Mouse (Mus musculus) midbrain, embryonic 16.5 days (tissue): ENCODE results near the gene Phf23. TPM values are rescaled to one million over a fixed set of nuclear protein-coding genes. Genes with fewer than 3 reads are reported as not detected.
"Not testable (repeated sequence)": the region's sequence is repeated elsewhere in the genome, so short reads cannot be mapped to it uniquely, and the experiment has no call there.

Source experiments
- ATAC-seq: fragments of 200-750 bp; cut with Nextera tagmentation; 2 replicates; pipeline ENCODE4 v1.8.0; 2017; ENCODE audit warnings: moderate TSS enrichment
- H3K27ac ChIP-seq: fragments of 300-500 bp; sonication (generic); 2 replicates; pipeline ENCODE4 v1.5.1; 2014; ENCODE audit warnings: mild to moderate bottlenecking, low read length, mixed read lengths
- H3K27me3 ChIP-seq: fragments of 300-500 bp; sonication (generic); 2 replicates; pipeline ENCODE4 v1.6.1; 2014; ENCODE audit warnings: low read depth, low read length, mixed read lengths; ENCODE audit not compliant: control insufficient read depth, insufficient read depth
- H3K36me3 ChIP-seq: fragments of 300-500 bp; sonication (generic); 2 replicates; pipeline ENCODE4 v1.6.1; 2014; ENCODE audit warnings: mild to moderate bottlenecking, low read length, moderate library complexity, mixed read lengths; ENCODE audit not compliant: control insufficient read depth, insufficient read depth
- H3K4me1 ChIP-seq: fragments of 300-500 bp; sonication (generic); 2 replicates; pipeline ENCODE4 v1.6.1; 2014; ENCODE audit warnings: mild to moderate bottlenecking, low read length, mixed read lengths; ENCODE audit not compliant: control insufficient read depth, insufficient read depth
- H3K4me2 ChIP-seq: fragments of 300-500 bp; sonication (generic); 2 replicates; pipeline ENCODE4 v1.6.1; 2014; ENCODE audit warnings: mild to moderate bottlenecking, low read length, mixed read lengths
- H3K4me3 ChIP-seq: fragments of 300-500 bp; sonication (generic); 2 replicates; pipeline ENCODE4 v1.5.1; 2014; ENCODE audit warnings: low read depth, mild to moderate bottlenecking, low read length, moderate library complexity, mixed read lengths
- H3K9ac ChIP-seq: fragments of 300-500 bp; sonication (generic); 2 replicates; pipeline ENCODE4 v1.6.1; 2014; ENCODE audit warnings: low read depth, low read length, mixed read lengths
- H3K9me3 ChIP-seq: fragments of 300-500 bp; sonication (generic); replicated peaks from 2 replicates; pipeline ENCODE4 v1.6.1; 2014; ENCODE audit warnings: mild to moderate bottlenecking, low read length, mixed read lengths; ENCODE audit not compliant: control insufficient read depth, poor library complexity, severe bottlenecking
- WGBS: fragments of 180-500 bp; shearing (Covaris S2); extraction: QIAGEN DNeasy Blood & Tissue Kit; methylation state at CpG from one replicate; pipeline ENCODE4 v1.1.7; 2014; 5-methylcytosine and 5-hydroxymethylcytosine counted together
- polyA plus RNA-seq: library from polyadenylated mRNA; unstranded; fragments of >200 nt; fragmentation: Nextera tagmentation; extraction: Ambion mirVana; gene quantifications from 2 replicates; pipeline ENCODE4 v1.2.1, GENCODE M21; 2015

The Phf23 gene
- polyA plus RNA-seq, 1 experiment from 2014 or later: 51.2 TPM

DNA sequence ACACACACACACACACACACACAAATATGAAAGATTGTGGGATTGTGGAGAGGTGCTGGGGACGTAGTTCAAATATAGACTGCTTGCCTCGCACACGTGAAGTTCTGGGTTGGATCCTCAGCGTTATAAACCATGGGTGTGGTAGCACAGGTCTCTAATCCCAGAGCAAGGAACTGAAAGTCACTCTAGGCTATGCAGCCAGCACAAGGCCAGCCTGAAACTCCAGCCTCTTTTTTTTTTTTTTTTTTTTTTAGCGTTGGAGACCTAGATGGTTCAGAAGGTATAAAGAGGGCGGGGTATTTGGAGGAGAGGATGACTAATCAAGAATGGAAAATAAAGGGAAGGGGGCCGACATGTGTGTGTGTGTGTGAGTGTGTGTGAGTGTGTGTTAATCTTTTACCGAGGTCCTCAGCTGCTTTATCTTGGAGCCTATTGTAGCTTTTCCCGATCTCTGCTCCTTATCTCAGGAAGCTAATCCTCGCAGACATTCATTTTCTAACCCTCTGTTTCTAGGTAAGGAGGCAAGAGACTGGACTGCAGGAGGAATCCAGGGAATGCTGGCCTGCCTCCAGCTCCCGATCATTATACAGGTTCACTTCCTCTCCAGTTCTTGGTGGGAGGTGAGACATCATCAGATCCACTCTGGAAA is 42.2 kb upstream of the Phf23 start:
- 67% methylated on average over 11 of the region's 11 CpGs for WGBS

DNA sequence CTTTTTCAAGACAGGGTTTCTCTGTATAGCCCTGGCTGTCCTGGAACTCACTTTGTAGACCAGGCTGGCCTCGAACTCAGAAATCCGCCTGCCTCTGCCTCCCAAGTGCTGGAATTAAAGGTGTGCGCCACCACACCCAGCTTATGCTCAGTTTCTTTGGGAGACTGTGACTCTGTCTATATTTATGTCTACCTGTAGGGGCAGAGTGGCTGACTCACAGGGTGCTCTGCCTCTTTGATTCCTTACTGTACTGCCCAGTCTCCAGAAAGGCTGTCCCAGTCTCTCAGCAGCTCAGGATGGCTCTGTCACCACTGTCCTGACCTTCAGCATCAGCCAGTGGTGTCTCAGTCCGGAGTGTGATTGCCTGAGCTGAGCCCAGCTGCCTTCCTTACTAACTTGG is 40.0 kb upstream of the Phf23 start:
- not testable (repeated sequence) for H3K4me3 ChIP-seq, H3K27ac ChIP-seq, H3K4me2 ChIP-seq, ATAC-seq, H3K27me3 ChIP-seq, H3K9me3 ChIP-seq, H3K4me1 ChIP-seq, H3K9ac ChIP-seq, H3K36me3 ChIP-seq
- 68% methylated on average over 4 of the region's 4 CpGs for WGBS

More for the DNA sequence above, 42.2 kb upstream of the Phf23 start:
- no peak overlapping the region for H3K9ac ChIP-seq
- H3K4me2 ChIP-seq: no peak overlapping the region
- no peak for ATAC-seq
- H3K4me1 ChIP-seq: no peaks in the 10 kb centered on the region
- peaks cover 6% of the 10 kb centered on the region for H3K27me3 ChIP-seq
- no peak overlapping the region for H3K27ac ChIP-seq
- no peak overlapping the region for H3K4me3 ChIP-seq
- no peaks in the 10 kb centered on the region for H3K36me3 ChIP-seq
- H3K9me3 ChIP-seq: no peaks in the 10 kb centered on the region

DNA sequence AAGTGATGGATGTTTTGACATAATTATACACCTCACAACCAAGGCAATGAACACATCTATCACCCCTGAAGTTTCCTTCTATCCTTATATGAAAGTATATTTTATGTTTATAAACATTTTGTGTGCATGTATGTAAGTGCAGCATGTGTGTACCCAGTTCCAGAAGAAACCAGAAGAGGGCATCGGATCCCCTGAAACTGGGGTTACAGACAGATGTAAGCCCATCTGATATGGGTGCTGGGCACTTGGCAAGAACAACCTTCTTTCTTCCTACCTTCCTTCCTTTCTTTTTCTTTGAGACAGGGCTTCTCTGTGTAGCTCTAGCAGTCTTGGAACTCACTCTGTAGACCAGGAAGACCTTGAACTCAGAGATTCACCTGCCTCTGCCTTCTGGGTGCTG is 39.4 kb upstream of the Phf23 start:
- Histone ChIP-seq H3K4me3 (no peak overlapping the region), H3K36me3 (no peaks in the 10 kb centered on the region), H3K27ac (no peak overlapping the region), H3K27me3 (peaks cover 5% of the 10 kb centered on the region), H3K9me3 (no peaks in the 10 kb centered on the region), H3K4me1 (no peaks in the 10 kb centered on the region), H3K9ac (no peak overlapping the region), H3K4me2 (no peak overlapping the region)
- ATAC-seq: no peak
- 85% methylated on average over 1 of the region's 1 CpGs for WGBS

DNA sequence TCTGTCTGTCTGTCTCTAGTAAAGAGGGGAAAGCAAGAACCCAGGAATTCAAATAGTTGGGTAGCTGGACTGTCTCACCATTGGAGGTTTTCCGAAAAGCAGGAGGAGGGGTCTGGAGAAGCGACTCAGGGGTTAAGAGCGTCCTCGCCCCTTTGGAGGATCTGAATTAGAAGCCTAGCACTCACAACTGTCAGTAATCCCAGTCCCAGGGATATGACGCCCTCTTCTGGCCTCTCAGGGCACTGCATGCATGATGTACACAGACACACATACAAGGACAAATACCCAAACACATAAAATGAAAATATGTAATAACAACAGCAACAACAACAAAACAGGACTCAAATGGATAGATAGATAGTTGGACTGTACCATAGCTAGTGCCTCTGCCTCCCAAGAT is 35.0 kb upstream of the Phf23 start:
- 26% methylated on average over 5 of the region's 5 CpGs for WGBS
- no peak overlapping the region for H3K4me3 ChIP-seq
- H3K27ac ChIP-seq: no peak overlapping the region
- peaks cover 39% of the 10 kb centered on the region for H3K27me3 ChIP-seq
- H3K36me3 ChIP-seq: no peaks in the 10 kb centered on the region
- no peaks in the 10 kb centered on the region for H3K9me3 ChIP-seq
- no peak overlapping the region for H3K9ac ChIP-seq
- H3K4me1 ChIP-seq: peaks cover 2% of the 10 kb centered on the region; the same call in 1 of the 2 replicates
- no peak for ATAC-seq
- H3K4me2 ChIP-seq: no peak overlapping the region

DNA sequence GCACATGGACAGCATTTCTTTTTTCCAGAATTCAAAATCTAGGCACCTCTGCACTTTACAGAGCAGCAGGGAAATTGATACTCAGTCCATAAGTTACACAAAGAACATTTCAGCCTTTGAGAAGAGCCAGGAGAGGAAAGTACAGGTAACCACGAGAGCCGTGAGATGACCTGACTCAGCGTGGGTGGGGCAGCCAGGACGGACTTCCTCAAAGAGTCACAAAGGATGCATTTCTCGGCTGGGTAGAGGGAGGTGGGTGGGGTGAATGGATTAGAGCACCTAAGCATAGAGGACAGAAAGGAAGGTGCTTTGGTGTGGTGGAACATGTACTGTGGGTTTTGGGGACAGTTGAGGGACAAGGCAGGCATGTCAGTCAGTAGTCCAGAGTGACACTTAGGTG is 33.7 kb upstream of the Phf23 start:
- H3K4me3 ChIP-seq: no peak overlapping the region
- H3K9ac ChIP-seq: no peak overlapping the region
- H3K4me2 ChIP-seq: no peak overlapping the region
- ATAC-seq: no peak
- H3K9me3 ChIP-seq: no peaks in the 10 kb centered on the region
- WGBS: 44% methylated on average over 5 of the region's 5 CpGs
- H3K4me1 ChIP-seq: peaks cover 6% of the 10 kb centered on the region; the same call in 1 of the 2 replicates
- H3K36me3 ChIP-seq: no peaks in the 10 kb centered on the region
- H3K27ac ChIP-seq: no peak overlapping the region
- H3K27me3 ChIP-seq: peaks cover 50% of the 10 kb centered on the region

DNA sequence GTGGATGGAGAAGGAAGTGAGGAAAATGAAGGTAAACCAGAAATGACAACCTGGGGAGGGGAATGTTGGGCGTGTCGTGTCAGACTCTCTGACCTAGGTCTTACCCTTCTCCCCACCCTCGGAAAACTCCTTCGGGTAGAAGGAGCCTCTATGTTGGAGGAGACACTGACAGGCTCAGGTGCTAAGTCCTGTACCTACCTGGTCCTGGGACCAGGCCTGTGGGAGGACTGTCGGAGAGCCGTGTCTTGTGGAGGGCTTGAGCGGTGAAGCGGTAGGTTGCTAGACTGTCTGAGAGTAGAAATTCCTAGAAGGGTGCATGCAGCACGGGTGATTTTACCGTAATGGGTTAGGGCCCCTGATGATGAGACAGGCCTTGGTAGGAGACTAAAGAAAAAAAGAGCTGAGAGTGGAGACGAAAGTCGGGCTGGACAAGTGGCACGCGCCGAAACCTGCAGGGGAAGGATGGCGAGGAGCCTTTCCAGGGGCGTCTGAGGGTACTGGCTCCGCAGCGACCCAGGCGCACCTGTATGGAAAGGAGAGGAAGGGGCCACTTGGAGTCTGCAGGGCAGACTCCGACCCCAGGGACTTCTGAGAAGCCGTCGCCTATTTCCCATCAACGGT is 30.8 kb upstream of the Phf23 start, which contains the start of gene Cldn7:
Gene Cldn7, plus strand, starts transcription at position 130 of the 621 bp plus-strand sequence.
- Histone ChIP-seq H3K4me3 (no peak within 1 kb of the TSS), H3K9me3 (no peaks in the 10 kb centered on the region), H3K9ac (no peak within 1 kb of the TSS), H3K36me3 (peaks cover 13% of the 10 kb centered on the region), H3K4me1 (peaks cover 6% of the 10 kb centered on the region; the same call in 1 of the 2 replicates), H3K27ac (no peak within 1 kb of the TSS), H3K27me3 (peaks cover 60% of the 10 kb centered on the region), H3K4me2 (peak within 1 kb of the TSS; percentile 15; the same call in 1 of the 2 replicates)
- no peak for ATAC-seq
- 10% methylated on average over 24 of the region's 24 CpGs for WGBS

DNA sequence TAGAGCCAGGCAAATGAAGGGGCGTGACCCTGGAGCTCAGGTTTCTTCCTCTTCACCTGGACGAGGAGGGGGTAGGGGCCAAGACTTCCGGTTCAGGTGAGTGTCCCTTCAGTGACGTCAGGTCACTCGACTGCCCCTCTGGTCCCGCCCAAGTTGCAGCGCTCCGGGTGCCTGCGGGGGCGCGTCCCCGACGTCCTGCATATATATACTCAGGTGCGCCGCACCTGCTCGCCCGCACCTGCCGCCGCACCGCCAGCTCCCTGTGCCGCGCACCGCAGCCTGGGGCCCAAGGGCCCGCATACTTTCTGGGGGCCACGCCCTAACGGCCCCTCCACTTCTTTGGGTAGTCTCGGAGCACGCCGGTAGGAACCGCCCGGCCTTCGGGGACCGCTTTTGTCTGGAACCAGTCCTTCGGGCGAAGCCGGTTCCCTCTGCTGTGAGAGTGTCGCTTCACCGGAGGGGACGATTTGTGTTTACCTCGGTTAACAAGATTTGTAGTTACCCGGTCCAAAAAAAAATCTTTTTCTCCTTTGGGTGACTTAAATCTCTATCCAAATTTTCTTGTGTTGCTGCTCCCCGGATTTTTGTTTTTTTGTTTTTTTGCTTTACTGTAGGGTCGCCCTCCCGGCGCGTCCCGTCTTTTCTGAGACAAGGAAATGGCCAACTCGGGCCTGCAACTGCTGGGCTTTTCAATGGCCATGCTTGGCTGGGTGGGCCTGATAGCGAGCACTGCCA is 30.1 kb upstream of the Phf23 start:
- no peak overlapping the region for H3K4me3 ChIP-seq
- H3K9ac ChIP-seq: peak overlapping the region; percentile 28; the same call in 1 of the 2 replicates
- peaks cover 6% of the 10 kb centered on the region; the same call in 1 of the 2 replicates for H3K4me1 ChIP-seq
- H3K36me3 ChIP-seq: peaks cover 13% of the 10 kb centered on the region
- 2% methylated on average over 48 of the region's 49 CpGs for WGBS
- ATAC-seq: no peak
- peaks cover 60% of the 10 kb centered on the region for H3K27me3 ChIP-seq
- peak overlapping the region; percentile 15; the same call in 1 of the 2 replicates for H3K4me2 ChIP-seq
- H3K27ac ChIP-seq: no peak overlapping the region
- no peaks in the 10 kb centered on the region for H3K9me3 ChIP-seq

DNA sequence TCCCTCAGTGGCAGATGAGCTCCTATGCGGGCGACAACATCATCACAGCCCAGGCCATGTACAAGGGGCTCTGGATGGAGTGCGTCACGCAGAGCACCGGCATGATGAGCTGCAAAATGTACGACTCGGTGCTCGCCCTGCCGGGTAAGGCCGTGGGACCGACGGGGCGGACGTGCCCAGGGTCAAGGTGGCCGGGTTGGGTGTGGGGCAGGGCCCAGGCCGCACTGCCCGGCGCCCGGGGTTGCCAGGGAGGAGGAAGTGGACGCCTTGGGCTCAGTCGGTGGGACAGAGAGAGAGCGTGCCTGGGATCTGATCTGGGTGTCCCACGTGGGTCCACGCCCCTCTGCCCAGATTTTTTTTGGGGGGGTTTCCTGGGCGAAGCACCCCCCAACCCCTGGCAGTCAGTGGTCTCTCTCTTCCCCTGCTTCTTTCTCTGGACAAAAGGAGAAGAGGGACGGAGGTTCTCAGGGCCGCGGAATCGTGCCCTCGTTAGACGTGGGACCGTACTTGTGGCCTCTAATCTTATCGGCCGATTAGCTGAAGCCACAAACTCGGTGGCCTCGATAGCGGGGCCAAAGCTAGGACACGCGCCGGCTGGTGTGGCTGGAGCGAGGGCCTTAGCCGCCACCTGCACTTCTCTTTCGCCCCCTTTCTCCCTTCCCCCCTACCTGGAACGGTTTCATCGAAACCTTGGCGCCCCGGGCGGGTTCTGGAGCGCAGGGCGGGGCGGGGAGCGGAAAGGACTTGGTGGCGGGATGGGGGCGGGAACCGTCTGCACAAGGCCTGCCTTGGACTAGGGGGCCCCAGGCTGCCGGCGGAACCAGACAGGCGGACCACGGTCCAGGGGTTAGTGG is 29.3 kb upstream of the Phf23 start:
- no peaks in the 10 kb centered on the region for H3K9me3 ChIP-seq
- peak; percentile 32; the same call in 1 of the 2 replicates for ATAC-seq
- H3K9ac ChIP-seq: peak overlapping the region; percentile 36
- H3K27ac ChIP-seq: no peak overlapping the region
- H3K36me3 ChIP-seq: peaks cover 13% of the 10 kb centered on the region
- H3K4me2 ChIP-seq: peak overlapping the region; percentile 43
- WGBS: 2% methylated on average over 56 of the region's 59 CpGs
- peaks cover 6% of the 10 kb centered on the region; the same call in 1 of the 2 replicates for H3K4me1 ChIP-seq
- H3K27me3 ChIP-seq: peaks cover 57% of the 10 kb centered on the region
- peak overlapping the region; percentile 23 for H3K4me3 ChIP-seq
